Mouse (Mus musculus) heart, embryonic 10.5 days (tissue): ENCODE measurements at regions not wholly inside any gene's neighbourhood (a gene's known extent, or its start where the extent isn't known, plus 50 kb on each side); places are given as distances from the start of the nearest gene placed in this dataset.

Source experiments
- DNase-seq: peaks from one replicate; pipeline ENCODE4 v3.0.0-alpha.2; 2017; ENCODE audit warnings: low spot score
- H3K27ac ChIP-seq: fragments of 300-500 bp; sonication (generic); 2 replicates; pipeline ENCODE4 v1.5.1; 2016; ENCODE audit warnings: mild to moderate bottlenecking
- H3K27me3 ChIP-seq: fragments of 300-500 bp; sonication (generic); 2 replicates; pipeline ENCODE4 v1.6.1; 2016; ENCODE audit warnings: mild to moderate bottlenecking; ENCODE audit not compliant: poor library complexity, insufficient read depth, severe bottlenecking
- H3K36me3 ChIP-seq: fragments of 300-500 bp; sonication (generic); 2 replicates; pipeline ENCODE4 v1.6.1; 2016; ENCODE audit warnings: mild to moderate bottlenecking, moderate library complexity
- H3K4me1 ChIP-seq: fragments of 300-500 bp; sonication (generic); 2 replicates; pipeline ENCODE4 v1.6.1; 2016; ENCODE audit warnings: mild to moderate bottlenecking
- H3K4me3 ChIP-seq: fragments of 300-500 bp; sonication (generic); 2 replicates; pipeline ENCODE4 v1.5.1; 2016; ENCODE audit warnings: mild to moderate bottlenecking, moderate library complexity
- H3K9me3 ChIP-seq: fragments of 300-500 bp; sonication (generic); 2 replicates; pipeline ENCODE4 v1.6.1; 2016; ENCODE audit warnings: mild to moderate bottlenecking, moderate library complexity
- WGBS: fragments of 180-500 bp; shearing (Covaris S2); methylation state at CpG from one replicate; pipeline ENCODE4 v1.1.7; 2016; 5-methylcytosine and 5-hydroxymethylcytosine counted together

DNA sequence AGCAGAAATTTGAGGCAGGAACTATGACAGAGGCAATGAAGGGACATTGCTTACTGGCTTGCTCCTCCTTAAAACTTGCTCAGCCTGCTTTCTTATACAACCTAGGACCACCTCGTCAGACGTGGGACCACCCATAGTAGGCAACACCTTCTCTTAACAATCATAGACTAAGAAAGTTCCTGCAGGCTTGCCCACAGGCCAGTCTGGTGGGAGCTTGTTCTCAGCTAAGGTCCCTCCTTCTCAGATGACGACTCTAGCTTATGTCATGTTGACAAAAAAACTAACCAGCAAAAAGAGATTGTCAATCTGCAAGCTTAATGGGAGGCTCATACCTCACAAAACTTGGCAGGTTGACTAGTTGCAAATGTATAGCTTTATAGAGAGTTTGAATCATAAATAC, 56.5 kb upstream of the Lsm6 start:
- H3K4me1 ChIP-seq, result peaks cover 4% of the 10 kb centered on the region; the same call in 1 of the 2 replicates
- 74% methylated on average over 3 of the region's 3 CpGs for WGBS
- no peaks in the 10 kb centered on the region for H3K9me3 ChIP-seq
- peak; percentile 58 for DNase-seq
- no peaks in the 10 kb centered on the region for H3K27me3 ChIP-seq
- no peak overlapping the region for H3K4me3 ChIP-seq
- H3K27ac ChIP-seq, result no peak overlapping the region
- H3K36me3 ChIP-seq, result no peaks in the 10 kb centered on the region

DNA sequence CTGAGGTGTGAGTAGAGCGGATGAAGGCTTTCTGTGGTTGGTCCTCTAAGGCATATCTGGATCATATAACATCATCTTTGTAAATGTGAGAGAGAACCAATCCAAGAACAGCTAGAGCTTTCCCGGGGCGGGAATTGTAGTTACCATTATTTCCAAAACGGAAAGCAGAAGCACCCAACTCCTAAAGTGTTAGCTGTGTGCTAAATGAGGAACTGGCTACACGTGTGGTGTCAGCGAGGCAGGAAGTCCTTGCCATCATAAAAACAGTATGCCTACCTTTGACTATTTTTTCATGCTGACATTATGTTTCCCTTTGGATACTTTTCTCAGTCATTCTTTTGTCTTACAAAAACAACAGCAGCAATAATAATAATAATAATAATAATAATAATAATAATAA, 68.8 kb upstream of the Lsm6 start:
- Histone ChIP-seq H3K36me3 (no peaks in the 10 kb centered on the region), H3K27ac (no peak overlapping the region), H3K4me3 (no peak overlapping the region), H3K4me1 (no peaks in the 10 kb centered on the region), H3K27me3 (no peaks in the 10 kb centered on the region), H3K9me3 (no peaks in the 10 kb centered on the region)
- 80% methylated on average over 6 of the region's 6 CpGs for WGBS
- no peak for DNase-seq

DNA sequence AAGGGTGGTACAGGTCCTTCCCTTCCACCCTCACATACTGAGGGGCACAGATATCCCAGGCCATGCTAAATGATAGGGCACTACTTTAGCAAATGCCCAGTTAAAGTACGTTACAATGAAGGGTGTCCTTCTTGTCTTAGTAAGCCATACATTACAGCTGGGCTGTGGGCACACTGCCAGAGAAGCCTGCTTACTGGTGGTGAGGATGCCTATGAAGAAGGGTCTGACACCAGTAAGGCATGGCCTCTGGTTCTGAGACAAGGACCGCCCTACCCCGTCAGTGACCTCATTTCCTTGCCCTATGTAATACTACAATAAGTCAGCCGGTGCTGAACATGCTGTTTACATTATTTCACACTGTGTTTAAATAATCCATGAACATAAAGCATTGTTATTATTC, 69.6 kb upstream of the Lsm6 start:
- WGBS, result 82% methylated on average over 4 of the region's 4 CpGs
- DNase-seq, result peak; percentile 64
- no peaks in the 10 kb centered on the region for H3K4me1 ChIP-seq
- no peak overlapping the region for H3K4me3 ChIP-seq
- H3K27ac ChIP-seq, result no peak overlapping the region
- H3K36me3 ChIP-seq, result no peaks in the 10 kb centered on the region
- no peaks in the 10 kb centered on the region for H3K9me3 ChIP-seq
- H3K27me3 ChIP-seq, result no peaks in the 10 kb centered on the region

DNA sequence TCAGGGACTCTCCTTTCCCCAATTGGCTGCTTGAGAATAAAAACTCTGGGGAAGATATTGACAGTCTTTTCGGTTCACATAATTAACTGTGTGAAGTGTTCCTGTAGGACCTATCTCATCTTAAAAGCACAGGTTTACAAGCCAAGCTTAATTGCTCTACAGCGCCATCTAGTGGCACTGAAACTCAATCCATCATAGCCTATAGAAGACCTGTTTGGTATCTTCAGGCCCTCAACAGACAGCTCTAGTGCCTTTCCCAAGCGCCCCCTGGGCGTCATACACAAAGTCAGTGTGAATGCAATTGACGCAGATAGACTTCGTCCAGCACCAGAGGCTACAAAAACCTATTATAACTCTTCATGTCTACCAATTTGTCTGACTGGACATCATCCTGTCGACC, 78.9 kb upstream of the Lsm6 start:
- 37% methylated on average over 7 of the region's 7 CpGs for WGBS
- H3K27me3 ChIP-seq, result no peaks in the 10 kb centered on the region
- H3K36me3 ChIP-seq, result no peaks in the 10 kb centered on the region
- no peaks in the 10 kb centered on the region for H3K9me3 ChIP-seq
- no peaks in the 10 kb centered on the region for H3K4me1 ChIP-seq
- no peak for DNase-seq
- H3K4me3 ChIP-seq, result no peak overlapping the region
- H3K27ac ChIP-seq, result no peak overlapping the region

DNA sequence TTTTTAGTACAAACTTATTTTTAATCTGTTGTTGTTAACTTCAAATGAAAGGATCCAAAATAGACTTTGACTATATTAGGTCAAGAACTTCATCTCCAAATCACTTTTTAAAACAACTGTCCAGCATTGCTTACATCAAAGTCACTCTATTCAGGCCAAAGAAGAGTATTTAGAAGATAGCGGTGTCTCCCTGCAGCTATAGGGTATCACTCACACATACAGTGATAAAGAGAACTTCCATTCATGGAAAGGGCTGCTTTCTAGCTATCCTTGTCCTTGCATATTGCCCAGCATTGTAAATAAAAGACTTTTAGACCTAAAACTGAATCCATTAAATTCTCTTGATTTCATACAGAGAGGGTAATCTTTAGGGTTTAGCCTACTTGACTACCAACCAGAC, 82.1 kb upstream of the Lsm6 start:
- WGBS, result 81% methylated on average over 1 of the region's 1 CpGs
- no peak for DNase-seq
- Histone ChIP-seq H3K4me3 (no peak overlapping the region), H3K9me3 (no peaks in the 10 kb centered on the region), H3K27me3 (no peaks in the 10 kb centered on the region), H3K36me3 (no peaks in the 10 kb centered on the region), H3K27ac (no peak overlapping the region), H3K4me1 (no peaks in the 10 kb centered on the region)

DNA sequence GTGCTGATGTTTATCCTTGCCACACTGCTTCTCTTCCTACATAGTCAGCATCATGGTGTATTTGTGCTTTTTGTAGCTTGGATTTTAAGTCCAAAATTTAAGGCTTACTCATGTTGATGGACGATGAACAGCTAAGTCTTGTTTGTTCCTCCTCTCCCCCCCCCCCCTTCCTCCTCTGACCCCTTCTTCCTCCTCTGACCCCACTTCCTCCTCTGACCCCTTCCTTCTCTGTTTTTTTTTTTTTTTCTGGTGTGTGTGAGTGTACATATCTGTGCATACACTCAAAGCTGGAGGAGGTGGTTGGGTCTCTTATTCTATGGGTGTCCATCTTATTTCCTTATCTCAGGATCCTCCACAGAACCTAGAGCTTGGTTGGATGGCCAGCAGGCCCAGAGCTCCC, 87.0 kb upstream of the Lsm6 start:
- Histone ChIP-seq H3K4me1 (no peaks in the 10 kb centered on the region), H3K27me3 (no peaks in the 10 kb centered on the region), H3K9me3 (no peaks in the 10 kb centered on the region), H3K27ac (no peak overlapping the region), H3K4me3 (no peak overlapping the region), H3K36me3 (no peaks in the 10 kb centered on the region)
- WGBS, result 72% methylated on average over 1 of the region's 1 CpGs
- DNase-seq, result no peak

DNA sequence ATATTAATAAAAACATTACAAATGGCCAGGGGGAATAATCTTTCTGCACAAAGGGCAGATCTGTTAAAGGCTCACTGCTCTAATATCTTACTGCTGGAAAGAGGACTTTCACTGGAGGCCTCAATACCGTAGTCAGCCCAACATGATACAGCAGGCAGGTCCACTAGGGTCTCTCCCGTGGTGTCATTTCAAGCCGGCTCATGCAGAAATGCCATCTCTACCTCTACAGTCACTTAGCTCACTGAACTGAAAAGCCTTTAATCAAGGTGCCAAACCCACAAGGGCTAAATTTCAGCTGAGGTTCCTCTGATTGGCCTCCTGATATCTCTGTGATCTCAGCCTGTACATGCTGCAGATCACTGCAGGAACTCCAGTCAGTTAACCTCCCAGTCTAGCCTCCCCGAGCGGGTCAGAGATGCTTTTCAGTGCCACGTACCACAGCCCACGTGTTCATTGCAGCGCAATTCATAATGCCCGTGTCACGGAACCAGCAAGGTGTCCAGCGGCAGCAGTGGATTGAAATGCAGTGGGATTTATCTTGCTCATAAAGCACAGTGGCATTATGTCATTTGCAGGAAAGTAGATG, 90.4 kb upstream of the Lsm6 start:
- no peak overlapping the region for H3K27ac ChIP-seq
- 86% methylated on average over 11 of the region's 11 CpGs for WGBS
- no peaks in the 10 kb centered on the region for H3K36me3 ChIP-seq
- no peaks in the 10 kb centered on the region for H3K27me3 ChIP-seq
- no peak overlapping the region for H3K4me3 ChIP-seq
- H3K9me3 ChIP-seq, result no peaks in the 10 kb centered on the region
- DNase-seq, result no peak
- no peaks in the 10 kb centered on the region for H3K4me1 ChIP-seq

DNA sequence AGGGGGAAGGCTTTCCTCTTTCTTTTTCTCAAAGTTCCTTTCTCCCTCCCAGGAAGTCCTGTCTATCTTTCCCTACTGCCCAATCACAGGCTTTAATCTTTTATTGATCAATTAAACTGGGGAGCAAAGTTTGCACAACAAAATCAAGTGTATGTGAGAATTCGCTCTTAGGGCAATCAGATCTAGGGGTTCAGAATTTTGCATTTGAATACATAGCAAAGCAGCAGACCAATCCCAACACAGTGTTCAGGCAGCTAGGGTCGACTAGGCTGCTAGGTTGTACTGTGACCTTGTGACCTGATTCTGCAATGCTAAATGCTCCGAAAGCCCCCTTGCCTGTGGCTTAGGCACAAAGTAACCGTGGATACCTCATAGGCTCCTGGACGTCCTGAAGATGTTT, 91.5 kb upstream of the Lsm6 start:
- no peak overlapping the region for H3K4me3 ChIP-seq
- no peaks in the 10 kb centered on the region for H3K27me3 ChIP-seq
- no peaks in the 10 kb centered on the region for H3K36me3 ChIP-seq
- DNase-seq, result no peak
- no peak overlapping the region for H3K27ac ChIP-seq
- H3K9me3 ChIP-seq, result no peaks in the 10 kb centered on the region
- no peaks in the 10 kb centered on the region for H3K4me1 ChIP-seq
- 55% methylated on average over 5 of the region's 5 CpGs for WGBS

DNA sequence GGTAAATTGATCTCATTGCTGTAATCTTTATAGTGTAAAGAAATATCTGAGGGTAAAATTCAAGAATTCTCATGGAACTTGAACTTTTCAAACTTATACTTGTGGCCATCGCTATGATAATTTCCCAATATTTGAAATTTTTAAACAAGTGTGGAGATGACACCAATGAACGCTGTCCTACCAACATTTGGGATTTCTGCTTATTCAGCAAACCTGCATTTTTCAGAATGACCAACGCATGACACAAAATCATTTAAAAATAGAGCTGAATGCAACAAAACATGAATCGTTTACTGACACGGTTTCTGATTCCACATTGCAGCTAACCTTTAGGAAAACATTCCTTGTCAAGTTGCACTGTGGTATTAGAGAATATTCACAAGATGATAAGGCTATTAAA, 92.9 kb upstream of the Lsm6 start:
- no peaks in the 10 kb centered on the region for H3K27me3 ChIP-seq
- no peak overlapping the region for H3K27ac ChIP-seq
- WGBS, result 85% methylated on average over 5 of the region's 5 CpGs
- DNase-seq, result no peak
- no peaks in the 10 kb centered on the region for H3K9me3 ChIP-seq
- H3K4me3 ChIP-seq, result no peak overlapping the region
- no peaks in the 10 kb centered on the region for H3K4me1 ChIP-seq
- no peaks in the 10 kb centered on the region for H3K36me3 ChIP-seq

DNA sequence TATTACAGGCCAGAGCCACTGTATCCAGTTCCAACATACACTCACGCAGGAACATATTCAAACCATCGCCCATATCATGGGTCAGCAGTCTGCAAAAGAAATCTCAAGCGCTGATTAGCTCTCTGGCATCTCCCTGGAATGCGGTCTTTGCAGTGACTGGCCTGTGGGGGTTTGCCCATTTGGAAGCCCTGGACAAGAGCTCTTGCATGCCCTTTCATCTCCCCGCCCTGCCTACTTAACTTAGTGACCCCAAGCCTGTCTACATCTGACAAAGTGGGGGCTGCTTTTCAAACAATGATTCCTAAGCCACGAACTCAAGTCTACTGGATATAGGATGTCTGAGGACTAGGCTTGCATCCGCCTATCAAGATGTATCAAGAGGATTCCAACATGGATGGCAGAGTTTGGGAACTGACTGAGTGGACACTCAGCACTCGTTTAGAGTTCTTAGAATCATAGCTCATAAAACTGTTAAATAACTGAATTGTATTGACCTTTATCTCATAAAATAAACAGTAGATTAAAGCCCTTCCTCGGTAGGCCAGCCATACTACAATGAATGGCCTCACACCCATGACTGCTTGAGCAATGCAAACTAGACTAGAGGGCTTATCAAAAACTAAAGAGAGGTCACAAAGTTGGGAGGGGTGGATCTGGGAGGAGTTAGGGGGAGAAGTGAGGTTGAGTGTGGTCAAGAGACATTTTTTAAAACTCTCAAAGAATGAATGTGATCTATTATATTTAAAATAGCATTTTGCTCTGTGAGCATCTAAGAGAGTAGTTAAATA, 97.4 kb upstream of the Zfp827 start:
- 73% methylated on average over 9 of the region's 9 CpGs for WGBS
- H3K27me3 ChIP-seq, result no peaks in the 10 kb centered on the region
- no peaks in the 10 kb centered on the region for H3K36me3 ChIP-seq
- DNase-seq, result no peak
- H3K4me1 ChIP-seq, result no peaks in the 10 kb centered on the region
- no peaks in the 10 kb centered on the region for H3K9me3 ChIP-seq
- no peak overlapping the region for H3K27ac ChIP-seq
- no peak overlapping the region for H3K4me3 ChIP-seq

DNA sequence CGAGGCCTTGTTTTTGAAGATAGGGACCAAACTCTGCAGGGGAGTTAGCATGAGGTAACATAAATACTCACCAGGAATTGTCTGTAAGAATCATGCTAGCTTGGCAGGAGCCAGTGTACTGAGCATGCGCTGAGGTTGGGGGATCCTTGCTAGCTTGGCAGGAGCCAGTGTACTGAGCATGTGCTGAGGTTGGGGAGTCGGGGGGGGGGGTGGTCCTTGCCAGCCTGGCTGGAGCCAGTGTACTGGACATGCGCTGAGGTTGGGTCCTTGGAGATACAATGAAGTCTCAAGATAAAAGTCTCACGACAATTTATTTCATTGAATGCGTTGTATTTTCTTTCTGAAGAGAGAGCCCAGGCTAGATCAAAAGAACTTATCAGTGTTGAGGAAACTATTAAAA, 96.2 kb upstream of the Zfp827 start:
- no peak for DNase-seq
- Histone ChIP-seq H3K4me3 (no peak overlapping the region), H3K9me3 (no peaks in the 10 kb centered on the region), H3K27me3 (no peaks in the 10 kb centered on the region), H3K27ac (no peak overlapping the region), H3K36me3 (no peaks in the 10 kb centered on the region), H3K4me1 (no peaks in the 10 kb centered on the region)
- 82% methylated on average over 6 of the region's 6 CpGs for WGBS

DNA sequence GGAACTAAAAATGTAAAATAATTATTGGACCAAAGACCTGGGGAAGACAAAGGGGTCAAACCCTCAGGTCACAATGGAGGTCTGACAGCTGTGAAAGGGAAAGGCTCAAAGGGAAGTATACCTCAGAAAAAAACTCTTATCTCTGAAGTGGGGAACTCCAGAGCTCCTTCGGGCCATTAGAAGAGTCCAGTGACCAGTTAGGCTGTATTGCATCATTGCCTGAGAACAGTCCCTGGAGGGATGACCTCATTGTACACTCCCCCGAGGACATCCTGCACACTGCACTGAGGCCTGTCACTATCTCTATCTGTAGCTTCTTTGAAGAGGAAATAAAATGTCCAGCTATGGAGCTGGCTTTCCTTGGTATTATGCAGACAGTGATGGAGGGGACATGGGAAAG, 88.2 kb upstream of the Zfp827 start:
- WGBS, result 21% methylated on average over 2 of the region's 2 CpGs
- Histone ChIP-seq H3K4me1 (no peaks in the 10 kb centered on the region), H3K27me3 (no peaks in the 10 kb centered on the region), H3K9me3 (no peaks in the 10 kb centered on the region), H3K4me3 (no peak overlapping the region), H3K27ac (no peak overlapping the region), H3K36me3 (no peaks in the 10 kb centered on the region)
- peak; percentile 73 for DNase-seq

DNA sequence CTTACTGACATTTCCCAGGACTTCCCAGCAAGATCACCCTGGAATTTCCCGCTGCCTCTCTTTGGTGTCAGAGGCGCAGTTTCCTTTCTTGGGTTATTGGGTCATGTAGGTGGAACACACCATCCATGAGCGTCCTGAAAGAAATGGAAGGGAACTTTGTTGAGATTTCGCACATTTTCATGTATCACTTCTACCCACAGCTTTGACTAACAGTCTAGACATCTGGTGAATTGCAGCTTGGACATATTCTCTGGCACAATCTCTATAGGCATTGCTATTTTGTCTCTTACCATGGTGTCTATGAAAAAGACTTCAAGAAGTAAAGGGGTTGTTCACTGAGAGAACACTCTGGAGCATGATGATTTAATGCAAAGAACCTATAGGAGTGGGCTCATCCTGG, 86.7 kb upstream of the Zfp827 start:
- Histone ChIP-seq H3K27me3 (no peaks in the 10 kb centered on the region), H3K4me1 (no peaks in the 10 kb centered on the region), H3K4me3 (no peak overlapping the region), H3K36me3 (no peaks in the 10 kb centered on the region), H3K9me3 (no peaks in the 10 kb centered on the region), H3K27ac (no peak overlapping the region)
- WGBS, result 77% methylated on average over 4 of the region's 4 CpGs
- no peak for DNase-seq

DNA sequence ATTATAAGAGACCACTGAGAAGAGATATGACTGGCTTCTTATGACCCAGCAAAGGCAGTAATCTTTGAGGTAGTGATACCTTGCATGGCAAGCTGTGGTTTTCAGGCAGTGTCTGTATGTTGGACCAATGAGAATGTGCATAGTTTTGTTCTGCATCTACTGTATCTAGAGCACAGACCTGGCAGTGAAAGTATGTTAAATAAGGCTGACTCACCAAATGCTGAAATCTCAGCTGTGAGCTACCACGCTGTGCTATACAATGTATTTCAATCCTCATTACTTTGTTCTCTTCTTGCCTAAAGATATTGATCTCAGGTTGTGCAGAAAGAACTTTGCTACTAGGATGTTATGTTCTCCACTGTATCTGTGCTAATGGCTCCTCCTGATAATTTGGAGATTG, 83.9 kb upstream of the Zfp827 start:
- Histone ChIP-seq H3K4me3 (no peak overlapping the region), H3K9me3 (no peaks in the 10 kb centered on the region), H3K27me3 (no peaks in the 10 kb centered on the region), H3K27ac (no peak overlapping the region), H3K4me1 (no peaks in the 10 kb centered on the region), H3K36me3 (no peaks in the 10 kb centered on the region)
- DNase-seq, result no peak
- WGBS, result 84% methylated on average over 1 of the region's 1 CpGs
